Mouse (Mus musculus): Measurements from ENCODE around the gene Gm26965. TPM values are rescaled to one million over a fixed set of nuclear protein-coding genes. Genes with fewer than 3 reads are reported as not detected.

Gm26965 gene
- polyA plus RNA-seq (2014; fragmentation: Illumina TruSeq; extraction: RNeasy Lipid Tissue Mini Kit (QIAGEN cat#74804); ENCODE audit: low read depth, low replicate concordance): not detected

GRCm38 (mm10) chr13:67525753-67526410 lies at the start of gene Gm26965, which contains the start of gene Zfp87:
TSS of gene Gm26965 (minus strand) at chr13:67526151.
TSS of gene Zfp87 (minus strand) at chr13:67526177.

GRCm38 (mm10) chr13:67553730-67554129 lies 27.8 kb upstream of the Gm26965 start, which contains the start of gene Zfp748:
TSS of gene Zfp748 (minus strand) at chr13:67553830.

GRCm38 (mm10) chr13:67500084-67500719 lies 25.7 kb downstream of the Gm26965 start, which contains the start of gene Zfp58:
TSS of gene Zfp58 (minus strand) at chr13:67500555.

GRCm38 (mm10) chr13:67483625-67484423 lies 42.1 kb downstream of the Gm26965 start, which contains the start of gene Zfp874b:
TSS of gene Zfp874b (minus strand) at chr13:67484258.

GRCm38 (mm10) chr13:67451172-67452020 lies 74.6 kb downstream of the Gm26965 start, which contains the start of gene Zfp874a:
TSS of gene Zfp874a (minus strand) at chr13:67451624.

Other genes starting within 250 kb of the Gm26965 start
- gene Zfp458, start 247.7 kb downstream of the Gm26965 start, polyA plus RNA-seq (2014; fragmentation: Illumina TruSeq; extraction: RNeasy Lipid Tissue Mini Kit (QIAGEN cat#74804); ENCODE audit: low read depth, low replicate concordance): 9.5 TPM
- gene Zfp457, start 219.7 kb downstream of the Gm26965 start, polyA plus RNA-seq (2014; fragmentation: Illumina TruSeq; extraction: RNeasy Lipid Tissue Mini Kit (QIAGEN cat#74804); ENCODE audit: low read depth, low replicate concordance): 2.1 TPM
- 16.5 TPM for gene Zfp595, start 193.6 kb downstream of the Gm26965 start, polyA plus RNA-seq (2014; fragmentation: Illumina TruSeq; extraction: RNeasy Lipid Tissue Mini Kit (QIAGEN cat#74804); ENCODE audit: low read depth, low replicate concordance)
- gene Gm28044, start 165.6 kb downstream of the Gm26965 start, polyA plus RNA-seq (2014; fragmentation: Illumina TruSeq; extraction: RNeasy Lipid Tissue Mini Kit (QIAGEN cat#74804); ENCODE audit: low read depth, low replicate concordance): not detected
- 12.6 TPM for gene Zfp953, start 165.5 kb downstream of the Gm26965 start, polyA plus RNA-seq (2014; fragmentation: Illumina TruSeq; extraction: RNeasy Lipid Tissue Mini Kit (QIAGEN cat#74804); ENCODE audit: low read depth, low replicate concordance)
- not detected for gene Gm28041, start 150.4 kb downstream of the Gm26965 start, polyA plus RNA-seq (2014; fragmentation: Illumina TruSeq; extraction: RNeasy Lipid Tissue Mini Kit (QIAGEN cat#74804); ENCODE audit: low read depth, low replicate concordance)
- gene Zfp456, start 150.3 kb downstream of the Gm26965 start, polyA plus RNA-seq (2014; fragmentation: Illumina TruSeq; extraction: RNeasy Lipid Tissue Mini Kit (QIAGEN cat#74804); ENCODE audit: low read depth, low replicate concordance): 7.3 TPM
- gene Zfp429, start 126.3 kb downstream of the Gm26965 start, polyA plus RNA-seq (2014; fragmentation: Illumina TruSeq; extraction: RNeasy Lipid Tissue Mini Kit (QIAGEN cat#74804); ENCODE audit: low read depth, low replicate concordance): 16.3 TPM
- 3.8 TPM for gene Zfp459, start 104.7 kb downstream of the Gm26965 start, polyA plus RNA-seq (2014; fragmentation: Illumina TruSeq; extraction: RNeasy Lipid Tissue Mini Kit (QIAGEN cat#74804); ENCODE audit: low read depth, low replicate concordance)
- gene Zfp874a, start 74.5 kb downstream of the Gm26965 start, polyA plus RNA-seq (2014; fragmentation: Illumina TruSeq; extraction: RNeasy Lipid Tissue Mini Kit (QIAGEN cat#74804); ENCODE audit: low read depth, low replicate concordance): 86.6 TPM
- 39.0 TPM for gene Zfp874b, start 41.9 kb downstream of the Gm26965 start, polyA plus RNA-seq (2014; fragmentation: Illumina TruSeq; extraction: RNeasy Lipid Tissue Mini Kit (QIAGEN cat#74804); ENCODE audit: low read depth, low replicate concordance)
- gene Zfp58, start 25.6 kb downstream of the Gm26965 start, polyA plus RNA-seq (2014; fragmentation: Illumina TruSeq; extraction: RNeasy Lipid Tissue Mini Kit (QIAGEN cat#74804); ENCODE audit: low read depth, low replicate concordance): 26.0 TPM
- 23.8 TPM for gene Zfp87, start within 50 bp of the Gm26965 start, polyA plus RNA-seq (2014; fragmentation: Illumina TruSeq; extraction: RNeasy Lipid Tissue Mini Kit (QIAGEN cat#74804); ENCODE audit: low read depth, low replicate concordance)
- 23.0 TPM for gene Zfp748, start 27.7 kb upstream of the Gm26965 start, polyA plus RNA-seq (2014; fragmentation: Illumina TruSeq; extraction: RNeasy Lipid Tissue Mini Kit (QIAGEN cat#74804); ENCODE audit: low read depth, low replicate concordance)
- 34.3 TPM for gene Zfp729b, start 83.6 kb upstream of the Gm26965 start, polyA plus RNA-seq (2014; fragmentation: Illumina TruSeq; extraction: RNeasy Lipid Tissue Mini Kit (QIAGEN cat#74804); ENCODE audit: low read depth, low replicate concordance)
- gene Gm49345, start 111.6 kb upstream of the Gm26965 start, polyA plus RNA-seq (2014; fragmentation: Illumina TruSeq; extraction: RNeasy Lipid Tissue Mini Kit (QIAGEN cat#74804); ENCODE audit: low read depth, low replicate concordance): not detected
- 32.0 TPM for gene Zfp729a, start 111.6 kb upstream of the Gm26965 start, polyA plus RNA-seq (2014; fragmentation: Illumina TruSeq; extraction: RNeasy Lipid Tissue Mini Kit (QIAGEN cat#74804); ENCODE audit: low read depth, low replicate concordance)
- 13.9 TPM for gene Zfp738, start 160.9 kb upstream of the Gm26965 start, polyA plus RNA-seq (2014; fragmentation: Illumina TruSeq; extraction: RNeasy Lipid Tissue Mini Kit (QIAGEN cat#74804); ENCODE audit: low read depth, low replicate concordance)
- gene Zfp65, start 203.0 kb upstream of the Gm26965 start, polyA plus RNA-seq (2014; fragmentation: Illumina TruSeq; extraction: RNeasy Lipid Tissue Mini Kit (QIAGEN cat#74804); ENCODE audit: low read depth, low replicate concordance): 40.3 TPM
- gene Zfp85, start 229.1 kb upstream of the Gm26965 start, polyA plus RNA-seq (2014; fragmentation: Illumina TruSeq; extraction: RNeasy Lipid Tissue Mini Kit (QIAGEN cat#74804); ENCODE audit: low read depth, low replicate concordance): 15.6 TPM